Mouse (Mus musculus) granulocyte monocyte progenitor cell, adult 5-6 weeks (primary cell): Measurements from ENCODE around the gene P2rx6. TPM values are rescaled to one million over a fixed set of nuclear protein-coding genes. Genes with fewer than 3 reads are reported as not detected.
"Not testable (repeated sequence)": the region's sequence is repeated elsewhere in the genome, so short reads cannot be mapped to it uniquely, and the experiment has no call there.

Experiments
- ATAC-seq: replicated peaks from 2 replicates; pipeline ENCODE4 v1.8.0; 2016; ENCODE audit warnings: mild to moderate bottlenecking, moderate TSS enrichment, inconsistent platforms; ENCODE audit not compliant: poor library complexity, severe bottlenecking
- total RNA-seq, 2 experiments: library from RNA; stranded (forward) in 1 of 2; stranded (reverse) in 1 of 2; fragments of 200-712, 200-1000 nt in 1 of 2; fragments of >200 nt in 1 of 2; fragmentation: Nextera tagmentation in 1 of 2; gene quantifications; 2 replicates each; pipeline ENCODE4 v1.2.3; 2014 to 2017

Gene P2rx6
- total RNA-seq, 2 experiments from 2014 or later: not detected

- ATAC-seq: no peak
These were observed 2.2 kb upstream of the P2rx6 start for GRCm38 (mm10) chr16:17559396-17560027.

- ATAC-seq: peak; percentile 56
These were observed 446 bp upstream of the P2rx6 start, which contains the start of gene Lrrc74b for GRCm38 (mm10) chr16:17561128-17561750. Gene Lrrc74b (minus strand): TSS chr16:17561247.

GRCm38 (mm10) chr16:17563580-17563979 lies 1.9 kb downstream of the P2rx6 start:
- no peak for ATAC-seq

GRCm38 (mm10) chr16:17564221-17564620 lies 2.5 kb downstream of the P2rx6 start:
- no peak for ATAC-seq

GRCm38 (mm10) chr16:17564771-17565170 lies 3.1 kb downstream of the P2rx6 start:
- ATAC-seq: no peak

- ATAC-seq: no peak
These were observed 4.5 kb downstream of the P2rx6 start for GRCm38 (mm10) chr16:17566186-17566585.

GRCm38 (mm10) chr16:17575870-17576824 lies 14.5 kb downstream of the P2rx6 start:
- peak; percentile 77 for ATAC-seq

GRCm38 (mm10) chr16:17576825-17577215 lies 15.1 kb downstream of the P2rx6 start:
- no peak for ATAC-seq

GRCm38 (mm10) chr16:17583064-17583463 lies 21.4 kb downstream of the P2rx6 start, which contains the start of gene Slc7a4:
Gene Slc7a4 (minus strand): TSS chr16:17583214.
- peak; percentile 73 for ATAC-seq

- ATAC-seq: no peak
These were observed 22.9 kb downstream of the P2rx6 start for GRCm38 (mm10) chr16:17584555-17584954.

- no peak for ATAC-seq
These were observed 29.0 kb downstream of the P2rx6 start for GRCm38 (mm10) chr16:17590731-17591130.

GRCm38 (mm10) chr16:17600944-17601562 lies 39.4 kb downstream of the P2rx6 start:
- peak; percentile 53; the same call in 1 of the 2 replicates for ATAC-seq

GRCm38 (mm10) chr16:17604941-17605340 lies 43.3 kb downstream of the P2rx6 start:
- ATAC-seq: no peak

GRCm38 (mm10) chr16:17605684-17606083 lies 44.0 kb downstream of the P2rx6 start:
- ATAC-seq: no peak

- no peak for ATAC-seq
These were observed 49.7 kb downstream of the P2rx6 start for GRCm38 (mm10) chr16:17611383-17611782.

- ATAC-seq: not testable (repeated sequence)
These were observed 53.1 kb downstream of the P2rx6 start for GRCm38 (mm10) chr16:17614740-17615139.

GRCm38 (mm10) chr16:17616212-17616611 lies 54.5 kb downstream of the P2rx6 start:
- no peak for ATAC-seq

- peak; percentile 82 for ATAC-seq
These were observed 56.4 kb downstream of the P2rx6 start for GRCm38 (mm10) chr16:17617922-17618565.

- peak; percentile 78 for ATAC-seq
These were observed 57.8 kb downstream of the P2rx6 start, which contains the start of gene Smpd4 for GRCm38 (mm10) chr16:17619198-17620105. Gene Smpd4 (plus strand): TSS chr16:17619354.
